Mouse (Mus musculus): Measurements from ENCODE around the gene Ube2g2.

GRCm38 (mm10) chr10:77591546-77591945 lies 30.5 kb upstream of the Ube2g2 start:
- no peak for TF ChIP-seq POLR2A (IDR thresholded peaks at IDR 0.05; ENCODE audit: insufficient read depth, low read depth, low read length)
- no peak for TF ChIP-seq CTCF (IDR thresholded peaks at IDR 0.05; ENCODE audit: insufficient read depth, low read depth, low read length)
